Mouse (Mus musculus): ENCODE measurements around the gene Acsl5.

The Acsl5 gene

GRCm38 (mm10) chr19:55251383-55252124, at the start of gene Acsl5:
Gene Acsl5 (plus strand): TSS chr19:55251938.
- no peak for DNase-seq (ENCODE audit: low spot score)

GRCm38 (mm10) chr19:55206482-55207138, 45.1 kb upstream of the Acsl5 start:
- peak; percentile 31 for DNase-seq (ENCODE audit: low spot score)

GRCm38 (mm10) chr19:55207205-55207604, 44.5 kb upstream of the Acsl5 start:
- DNase-seq (ENCODE audit: low spot score): no peak

- no peak for DNase-seq (ENCODE audit: low spot score)
Measured at GRCm38 (mm10) chr19:55207746-55208538, 43.8 kb upstream of the Acsl5 start.

- no peak for DNase-seq (ENCODE audit: low spot score)
Measured at GRCm38 (mm10) chr19:55208654-55209053, 43.1 kb upstream of the Acsl5 start.

- DNase-seq (ENCODE audit: low spot score): no peak
Measured at GRCm38 (mm10) chr19:55209084-55209483, 42.7 kb upstream of the Acsl5 start.

- no peak for DNase-seq (ENCODE audit: low spot score)
Measured at GRCm38 (mm10) chr19:55211698-55212097, 40.0 kb upstream of the Acsl5 start.

- no peak for DNase-seq (ENCODE audit: low spot score)
Measured at GRCm38 (mm10) chr19:55213617-55214340, 38.0 kb upstream of the Acsl5 start.

GRCm38 (mm10) chr19:55216876-55217275, 34.9 kb upstream of the Acsl5 start:
- no peak for DNase-seq (ENCODE audit: low spot score)

GRCm38 (mm10) chr19:55217365-55217764, 34.4 kb upstream of the Acsl5 start:
- DNase-seq (ENCODE audit: low spot score): no peak

GRCm38 (mm10) chr19:55218192-55218739, 33.5 kb upstream of the Acsl5 start:
- peak; percentile 66 for DNase-seq (ENCODE audit: low spot score)

GRCm38 (mm10) chr19:55218741-55219221, 33.0 kb upstream of the Acsl5 start:
- DNase-seq (ENCODE audit: low spot score): no peak

GRCm38 (mm10) chr19:55219359-55219758, 32.4 kb upstream of the Acsl5 start:
- no peak for DNase-seq (ENCODE audit: low spot score)

- no peak for DNase-seq (ENCODE audit: low spot score)
Measured at GRCm38 (mm10) chr19:55221208-55221607, 30.5 kb upstream of the Acsl5 start.

- no peak for DNase-seq (ENCODE audit: low spot score)
Measured at GRCm38 (mm10) chr19:55222268-55222667, 29.5 kb upstream of the Acsl5 start.

- DNase-seq (ENCODE audit: low spot score): no peak
Measured at GRCm38 (mm10) chr19:55226621-55227020, 25.1 kb upstream of the Acsl5 start.

GRCm38 (mm10) chr19:55227135-55227534, 24.6 kb upstream of the Acsl5 start:
- no peak for DNase-seq (ENCODE audit: low spot score)

GRCm38 (mm10) chr19:55231081-55231480, 20.7 kb upstream of the Acsl5 start:
- no peak for DNase-seq (ENCODE audit: low spot score)

- no peak for DNase-seq (ENCODE audit: low spot score)
Measured at GRCm38 (mm10) chr19:55232136-55232535, 19.6 kb upstream of the Acsl5 start.

GRCm38 (mm10) chr19:55236026-55236425, 15.7 kb upstream of the Acsl5 start:
- DNase-seq (ENCODE audit: low spot score): no peak

- DNase-seq (ENCODE audit: low spot score): no peak
Measured at GRCm38 (mm10) chr19:55236564-55236963, 15.2 kb upstream of the Acsl5 start.
